Comparison of ENCODE assay signal across 17 mouse cellular contexts in the genomic region with DNA sequence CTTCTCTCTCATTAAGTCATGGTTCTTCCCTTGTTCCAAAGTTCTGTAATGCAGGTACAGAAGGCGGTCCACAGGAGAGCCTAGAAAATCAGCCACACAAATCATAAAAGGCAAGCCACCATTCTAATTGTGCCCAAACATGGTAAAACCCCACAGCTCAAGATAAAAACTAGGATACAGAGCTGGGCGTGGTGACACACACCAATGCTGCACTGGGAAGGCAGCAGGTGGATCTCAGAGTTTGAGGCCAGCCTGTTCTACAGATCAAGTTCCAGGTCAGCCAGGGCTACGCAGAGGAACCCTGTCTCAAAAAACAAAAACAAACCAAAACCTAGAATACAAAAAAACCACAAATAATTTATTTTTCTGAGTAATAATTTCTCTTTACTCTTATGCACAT. TPM values are rescaled to one million over a fixed set of nuclear protein-coding genes. Genes with fewer than 3 reads are reported as not detected.
"Had no signal": no experiment of that assay in that cellular context is flagged by ENCODE, and none has a peak within 500 bp of the region (broad histone marks: within the 10 kb centered on the region; RNA-seq: fewer than 3 reads in every experiment).

No protein-coding gene starts in this region.

- H3K4me1 ChIP-seq: limb, embryonic 13.5 days; midbrain, embryonic 12.5 days; neural tube, embryonic 13.5 days; stomach, embryonic 15.5 days had no signal

- H3K36me3 ChIP-seq: limb, embryonic 13.5 days; midbrain, embryonic 12.5 days; neural tube, embryonic 13.5 days; stomach, embryonic 15.5 days had no signal

- H3K27ac ChIP-seq: layer of hippocampus, adult 2 months; limb, embryonic 13.5 days; midbrain, embryonic 12.5 days; neural tube, embryonic 13.5 days; stomach, embryonic 15.5 days had no signal

- H3K9me3 ChIP-seq: limb, embryonic 13.5 days; megakaryocyte, embryonic 14.5 days; midbrain, embryonic 12.5 days; neural tube, embryonic 13.5 days; stomach, embryonic 15.5 days had no signal

- H3K4me3 ChIP-seq: layer of hippocampus, adult 2 months; limb, embryonic 13.5 days; midbrain, embryonic 12.5 days; neural tube, embryonic 13.5 days; stomach, embryonic 15.5 days had no signal

- H3K27me3 ChIP-seq: limb, embryonic 13.5 days; midbrain, embryonic 12.5 days; neural tube, embryonic 13.5 days; stomach, embryonic 15.5 days had no signal

- H3K9ac ChIP-seq: limb, embryonic 13.5 days; midbrain, embryonic 12.5 days; neural tube, embryonic 13.5 days; stomach, embryonic 15.5 days had no signal

- H3K4me2 ChIP-seq: limb, embryonic 13.5 days; liver, embryonic 11.5 days; midbrain, embryonic 12.5 days; neural tube, embryonic 13.5 days; stomach, embryonic 15.5 days had no signal

- DNase-seq: kidney, adult 11 months; kidney, postnatal 10 days; kidney, postnatal 4 days; left cerebral cortex, postnatal 4 days; lung, adult 2 months; lung, postnatal 4 days; right cerebral cortex, postnatal 14 days; thymus, postnatal 36 days had no signal

- ATAC-seq: lung, postnatal 0 days; midbrain, embryonic 16.5 days had no signal

RNA-seq across cellular contexts. Expression of gene Spns3, which starts 36.3 kb away (rescaled TPM):
- polyA plus RNA-seq: midbrain, embryonic 16.5 days had no signal
